Mouse (Mus musculus) T-cell, adult 2 months (primary cell): ENCODE results near the gene Tcf3.

Experiments
- DNase-seq: peaks from one replicate; pipeline ENCODE4 v3.0.0; 2022; ENCODE audit warnings: low spot score

The Tcf3 gene

DNA sequence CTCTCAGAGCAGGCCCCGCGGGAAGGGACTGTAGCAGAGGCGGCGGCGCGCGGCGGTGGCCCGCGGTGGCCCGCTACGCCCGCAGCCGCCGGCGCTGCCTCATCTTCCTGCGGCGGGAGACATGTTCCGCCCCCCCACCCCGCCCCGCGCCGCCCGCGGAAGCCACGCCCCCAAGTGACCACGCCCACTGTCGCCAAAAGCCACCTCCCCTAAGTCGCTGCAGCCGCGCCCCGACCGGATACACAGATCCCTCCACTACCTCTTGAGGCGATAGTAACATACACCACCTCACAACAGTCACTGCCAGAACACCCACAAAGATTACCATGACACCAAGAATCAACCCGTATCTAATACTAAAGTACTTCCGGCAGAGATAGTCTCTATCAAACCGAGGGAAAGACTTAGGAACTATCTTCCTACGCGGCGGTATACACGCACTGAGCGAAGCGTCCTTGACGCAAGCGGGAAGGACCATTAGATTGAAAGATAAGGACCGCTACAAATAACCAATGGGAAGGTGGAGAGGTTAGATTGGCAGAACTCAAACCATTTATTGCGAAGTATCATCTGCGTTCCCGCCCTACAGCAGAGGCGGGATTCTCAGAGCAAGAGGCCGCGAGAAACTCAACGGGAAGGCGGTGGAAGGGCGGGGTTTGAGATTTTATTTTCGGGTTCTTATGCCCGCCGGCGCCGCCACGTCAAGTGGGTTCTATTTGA lies at the start of gene Tcf3:
Tcf3 (minus strand) TSS at position 135 of the 720 bp plus-strand sequence.
- DNase-seq = peak; percentile 97

DNA sequence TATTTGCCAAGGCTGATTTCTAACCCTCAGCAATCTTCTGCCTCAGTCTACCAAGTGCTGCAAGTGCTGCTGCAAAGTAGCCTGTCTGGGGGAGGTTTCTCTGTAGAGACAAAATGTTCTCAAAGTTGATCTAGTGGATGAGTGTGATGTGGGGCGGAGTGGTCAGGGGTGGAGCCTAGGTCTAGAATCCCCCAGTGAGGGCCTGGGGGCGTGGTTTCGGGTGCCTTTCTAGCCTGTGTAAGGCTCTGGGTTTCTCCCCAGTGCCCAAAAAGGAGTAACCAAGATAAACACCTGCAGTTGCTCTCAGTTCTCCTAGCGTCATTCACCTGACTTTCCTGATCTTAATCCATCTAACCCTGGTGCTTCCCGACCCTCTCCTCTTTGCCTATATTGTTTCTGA lies 47.6 kb upstream of the Tcf3 start:
- DNase-seq = no peak

DNA sequence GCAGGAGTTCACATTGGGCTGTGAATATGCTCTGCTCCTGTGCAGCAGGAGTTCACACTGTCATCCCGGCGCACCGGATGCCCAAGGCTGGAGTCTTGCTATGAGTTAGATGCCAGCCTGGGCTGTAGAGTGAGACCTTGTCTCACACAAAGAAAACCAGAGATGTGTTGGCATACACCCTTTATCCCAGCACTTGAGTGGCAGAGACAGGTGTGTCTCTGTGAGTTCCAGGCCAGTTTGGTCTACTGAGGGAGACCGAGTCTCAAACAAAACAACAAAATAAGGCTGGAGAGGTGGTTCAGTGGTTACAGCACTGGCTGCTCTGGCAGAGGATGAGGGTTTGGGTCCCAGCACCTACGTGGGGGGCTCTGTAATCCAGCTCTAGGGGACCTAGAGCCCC lies 45.1 kb upstream of the Tcf3 start:
- DNase-seq = no peak

DNA sequence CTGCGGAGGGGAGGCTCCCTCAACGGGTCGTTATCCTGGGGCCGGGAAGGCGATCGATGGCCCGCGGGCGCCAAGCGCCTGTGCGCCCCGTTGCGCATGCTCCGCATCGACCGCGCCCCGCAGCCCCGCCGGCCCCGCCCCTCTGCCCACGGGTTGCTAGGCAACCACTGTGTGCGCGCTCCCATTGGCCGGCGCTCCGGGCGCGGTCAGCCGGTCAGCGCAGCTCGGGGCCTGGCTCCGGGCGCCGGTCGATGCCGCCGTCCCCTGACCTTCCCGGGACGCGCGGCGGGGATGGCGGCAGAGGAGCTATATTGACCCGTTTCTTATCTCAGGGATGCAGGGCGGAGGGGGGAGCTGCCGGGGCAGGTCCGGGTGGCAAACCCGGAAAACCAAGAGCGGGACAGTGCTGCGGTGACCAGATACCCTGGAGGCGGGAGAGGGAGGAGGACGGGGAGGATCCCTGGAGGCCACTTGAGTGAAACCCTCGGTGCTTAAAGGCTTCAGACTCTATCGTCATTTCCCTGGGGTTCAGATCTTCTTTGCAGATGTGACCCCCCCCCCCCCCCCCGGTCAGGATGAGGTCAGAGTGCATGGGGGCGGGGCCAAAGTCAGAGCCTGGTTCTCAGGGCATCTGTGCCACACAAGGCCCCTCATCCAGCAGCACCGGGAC lies 42.0 kb upstream of the Tcf3 start:
- peak; percentile 77 for DNase-seq

DNA sequence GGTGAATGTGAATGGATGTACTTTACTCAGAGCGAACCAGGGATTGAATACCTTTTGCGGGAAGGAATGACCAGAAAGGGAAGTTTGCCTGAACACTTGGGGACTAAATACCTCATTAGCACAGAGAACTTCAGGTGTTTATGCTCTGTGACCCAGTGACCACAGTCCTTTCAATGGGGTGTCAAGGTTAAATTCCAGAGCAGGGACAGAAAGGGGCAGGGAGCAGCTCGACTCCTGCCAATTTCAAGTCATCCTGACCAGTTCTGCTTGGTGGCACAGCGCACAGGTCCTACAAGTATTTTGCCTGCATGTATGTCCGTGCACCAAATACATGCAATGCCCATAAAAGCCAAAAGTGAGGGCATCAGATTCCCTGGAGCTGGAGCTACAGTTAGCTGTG lies 31.6 kb upstream of the Tcf3 start:
- DNase-seq = no peak

DNA sequence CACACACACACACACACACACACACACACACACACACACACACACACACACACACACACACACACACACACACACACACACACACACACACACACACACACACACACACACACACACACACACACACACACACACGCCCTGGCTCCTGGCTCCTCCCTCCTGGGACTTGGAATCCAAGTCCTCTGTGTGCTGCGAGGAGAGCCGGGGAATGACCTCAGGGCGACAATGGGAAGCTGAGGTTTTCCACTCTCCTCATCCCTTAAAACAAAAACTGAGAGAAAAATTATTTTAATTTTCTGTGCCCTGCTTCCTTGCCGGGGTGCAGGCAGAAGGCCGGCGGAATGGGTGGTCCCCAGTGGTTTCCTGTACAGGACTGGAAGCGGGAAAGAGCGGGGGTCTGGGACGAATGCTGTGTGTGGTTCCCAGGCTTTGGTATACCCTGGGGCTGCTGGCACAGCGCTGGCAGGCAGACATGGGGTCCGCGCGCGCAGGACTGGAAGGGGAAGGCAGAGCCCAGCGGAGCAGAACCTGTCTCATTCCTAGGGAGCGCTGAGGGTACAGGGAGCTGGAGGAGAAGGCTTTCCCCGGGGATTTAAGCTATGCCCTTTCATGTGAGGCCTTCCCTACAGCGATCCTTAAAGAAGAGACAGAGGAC lies 31.1 kb upstream of the Tcf3 start:
- no peak for DNase-seq

DNA sequence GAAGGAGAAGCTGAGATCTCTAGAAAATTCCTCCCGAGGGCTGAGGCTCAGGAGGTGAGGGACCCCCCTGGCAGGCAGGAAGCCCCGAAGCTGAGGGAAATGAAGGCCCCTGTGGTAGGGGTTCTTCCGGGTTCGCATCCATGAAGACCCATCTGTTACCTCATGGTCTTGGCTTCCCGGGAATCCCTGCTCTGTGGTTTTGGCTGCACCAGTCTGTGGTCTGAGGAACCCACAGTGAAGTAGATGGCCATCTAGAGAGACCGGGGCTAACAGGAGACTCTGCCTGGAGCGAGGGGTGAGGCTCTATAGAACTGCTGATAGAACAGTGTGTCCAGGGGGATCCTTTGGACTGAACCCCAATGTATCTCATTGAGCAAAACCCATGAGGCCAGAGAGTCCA lies 27.9 kb upstream of the Tcf3 start:
- DNase-seq = no peak

DNA sequence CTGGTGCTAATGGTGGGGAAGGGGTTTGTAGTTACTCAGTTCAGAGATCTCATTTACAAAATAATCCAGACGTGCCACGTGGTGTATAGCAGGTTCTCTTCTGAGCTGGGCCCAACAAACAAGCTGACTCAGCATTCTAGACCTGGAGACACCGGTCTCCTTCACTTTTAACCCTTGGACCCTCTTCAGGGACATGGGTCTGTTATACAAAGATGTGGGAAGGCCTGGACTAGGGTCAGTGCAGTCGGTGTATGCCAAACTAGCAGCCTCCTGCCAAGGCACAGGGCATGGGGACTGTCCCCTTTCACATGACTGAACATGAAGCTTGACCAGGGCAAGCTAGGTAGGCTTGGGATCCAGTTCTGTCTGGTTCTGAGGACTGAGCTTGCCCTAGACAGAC lies 26.9 kb upstream of the Tcf3 start:
- DNase-seq = no peak

DNA sequence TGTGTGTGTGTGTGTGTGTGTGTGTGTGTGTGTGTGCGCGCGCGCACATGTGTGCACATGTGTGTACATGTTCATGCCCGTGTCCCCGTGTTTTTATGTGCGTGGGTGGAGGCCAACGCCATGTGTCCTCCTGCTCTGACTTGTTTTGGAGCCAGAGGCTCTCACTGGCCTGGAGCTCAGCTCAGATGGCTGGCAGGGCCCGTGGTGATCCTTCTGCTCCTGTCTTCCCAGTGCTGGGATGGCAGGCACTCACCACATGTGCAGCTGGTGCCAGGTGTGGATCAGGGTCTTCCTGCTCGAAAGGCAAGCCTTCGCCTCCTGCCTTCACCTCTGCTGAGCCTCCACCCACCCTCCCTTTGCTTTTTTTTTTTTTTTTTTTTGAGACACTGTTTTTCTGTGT lies 26.2 kb upstream of the Tcf3 start:
- no peak for DNase-seq

DNA sequence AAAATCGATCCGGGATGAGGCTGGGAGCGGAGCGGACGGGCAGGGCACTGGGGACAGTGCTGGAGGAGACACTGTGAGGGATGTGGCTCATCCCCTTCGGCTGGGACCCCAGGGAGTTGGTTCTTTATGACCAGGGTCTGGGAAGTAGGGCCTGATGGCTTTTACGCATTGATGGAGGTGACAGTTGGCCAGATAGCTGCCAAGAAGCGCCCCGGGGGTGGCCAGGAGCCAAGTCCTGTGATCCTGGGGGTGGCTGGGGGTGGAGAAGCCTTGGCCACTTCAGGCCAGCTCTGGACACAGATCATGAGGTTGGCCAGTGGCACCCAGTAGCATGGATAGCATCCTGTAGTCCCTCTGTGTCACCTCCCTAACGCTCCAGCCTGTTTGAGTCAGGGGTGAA lies 25.8 kb upstream of the Tcf3 start:
- DNase-seq = no peak

DNA sequence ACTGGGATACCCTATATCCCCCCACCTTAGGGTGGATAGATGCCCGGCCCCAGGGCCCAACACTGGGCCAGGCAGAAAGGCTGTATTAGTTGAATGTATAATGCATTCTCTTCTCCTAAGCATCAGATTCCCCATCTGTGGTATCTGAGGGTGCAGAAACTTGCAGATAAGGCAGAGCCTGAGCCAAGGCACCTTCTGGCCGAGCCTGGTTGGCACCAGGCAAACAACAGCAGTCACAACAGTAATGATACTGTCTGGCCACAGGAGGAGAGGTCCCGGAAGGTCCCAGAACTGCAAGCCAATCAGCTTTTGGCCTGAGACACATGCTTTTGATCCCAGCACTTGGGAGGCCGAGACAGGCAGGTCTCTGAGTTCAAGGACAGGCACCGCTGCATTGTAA lies 22.2 kb upstream of the Tcf3 start:
- DNase-seq = no peak

DNA sequence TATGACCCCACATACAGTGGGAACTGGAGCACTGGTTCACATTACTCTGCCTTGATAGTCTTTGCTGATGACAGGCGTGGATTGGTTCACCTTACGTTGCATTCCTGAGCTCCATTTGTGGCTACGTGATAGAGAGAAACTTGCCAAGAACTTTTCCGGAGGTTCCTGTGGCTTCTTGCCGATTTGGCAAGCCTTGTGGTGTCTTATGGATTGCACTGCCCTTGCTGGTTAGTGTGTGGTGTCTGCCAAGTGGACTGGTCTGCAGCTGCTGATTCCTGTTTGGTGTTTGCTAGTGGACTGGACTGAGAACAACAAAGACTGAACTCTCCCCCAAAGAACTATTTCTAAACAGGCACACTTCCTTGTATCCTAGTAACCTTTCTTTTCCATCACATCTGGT lies 21.3 kb upstream of the Tcf3 start:
- DNase-seq = no peak

DNA sequence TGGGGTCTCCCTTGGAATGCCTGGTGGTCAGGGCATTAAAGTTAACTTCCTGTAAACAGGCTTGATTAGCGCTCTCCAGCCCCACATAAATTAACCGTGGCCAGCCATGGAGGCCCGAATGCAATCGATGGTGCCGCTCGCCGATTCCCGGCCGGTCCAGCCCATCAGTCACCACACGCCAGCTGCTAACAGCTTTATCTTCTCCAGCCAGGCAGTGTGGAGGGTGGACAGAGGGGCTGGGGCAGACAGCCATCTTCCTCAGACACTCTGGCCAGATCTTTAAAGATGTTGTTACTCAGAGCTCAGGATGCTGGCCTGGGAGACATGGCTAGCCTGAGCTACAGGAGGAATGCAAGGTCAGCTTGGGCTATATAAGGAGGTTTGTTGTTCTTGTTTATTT lies 20.2 kb upstream of the Tcf3 start:
- no peak for DNase-seq

DNA sequence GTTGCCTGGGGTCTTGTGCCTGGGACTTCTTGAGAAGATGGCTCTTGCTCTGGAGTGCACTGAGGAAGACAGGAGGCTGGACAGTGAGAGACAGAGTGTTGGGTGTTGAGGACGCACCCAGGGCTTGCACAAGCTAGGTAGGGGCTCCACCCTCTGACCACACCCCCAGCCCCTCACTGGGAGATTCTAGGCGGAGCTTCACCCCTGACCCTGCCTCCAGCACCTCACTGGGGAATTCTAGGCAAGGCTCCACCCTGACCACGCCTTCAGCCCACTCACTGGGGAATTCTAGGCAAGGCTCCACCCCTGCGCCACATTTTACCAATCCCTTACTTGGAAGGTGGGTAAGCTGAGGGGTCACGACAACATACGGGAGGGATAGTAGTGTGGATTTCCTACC lies 17.2 kb upstream of the Tcf3 start:
- no peak for DNase-seq

DNA sequence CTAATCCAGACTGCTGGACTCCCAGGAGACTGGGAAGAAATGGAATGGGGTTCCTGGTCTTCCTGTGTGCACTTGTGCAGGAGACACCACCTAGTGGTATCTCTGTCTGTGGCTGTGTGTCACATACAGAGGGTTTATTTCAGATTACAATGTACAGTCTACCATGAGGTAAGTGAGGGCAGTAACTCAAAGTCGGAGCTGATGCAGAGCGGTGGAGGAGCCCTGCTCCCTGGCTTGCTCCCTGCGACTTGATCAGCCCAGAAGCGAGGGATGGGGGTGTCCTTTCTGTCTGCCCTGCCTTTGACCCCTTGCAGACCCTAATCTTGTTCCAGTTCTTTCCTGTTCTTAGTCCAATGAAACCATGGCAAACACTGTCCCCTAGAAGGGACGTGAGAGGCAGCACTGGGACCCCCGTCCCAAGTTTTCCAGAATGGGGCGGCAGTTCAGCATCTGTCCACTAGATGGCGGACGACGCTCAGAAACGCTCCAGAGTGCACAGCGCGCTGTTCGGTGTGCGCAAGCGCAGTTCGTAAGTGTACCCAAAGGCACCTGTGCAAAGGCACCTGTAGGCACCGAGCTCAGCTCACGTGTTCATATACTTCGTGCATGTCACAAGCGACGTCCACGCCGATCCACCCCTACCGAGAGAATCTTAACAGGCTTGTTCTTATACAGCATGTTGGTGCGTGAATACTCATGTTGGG lies 12.6 kb upstream of the Tcf3 start:
- DNase-seq = peak; percentile 83

DNA sequence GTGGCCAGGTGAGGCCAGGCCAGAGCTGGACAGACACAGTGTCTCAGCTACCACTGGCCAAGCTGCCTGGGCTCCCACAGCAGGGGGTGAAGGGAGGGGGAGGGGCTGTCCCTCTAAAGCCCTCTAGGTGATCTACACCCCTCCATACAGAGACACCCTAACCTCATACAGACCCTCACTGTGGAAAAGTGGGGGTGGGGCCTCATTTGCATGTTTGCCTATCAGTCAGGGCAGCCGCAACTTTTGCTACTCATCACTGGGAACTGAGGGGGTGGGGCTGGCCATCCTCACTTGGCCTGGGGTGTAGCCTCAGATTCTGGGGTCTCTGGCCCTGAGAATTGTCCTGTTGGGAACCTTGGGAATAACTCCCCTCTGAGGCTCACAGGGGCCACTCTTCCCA lies 11.6 kb upstream of the Tcf3 start:
- no peak for DNase-seq

DNA sequence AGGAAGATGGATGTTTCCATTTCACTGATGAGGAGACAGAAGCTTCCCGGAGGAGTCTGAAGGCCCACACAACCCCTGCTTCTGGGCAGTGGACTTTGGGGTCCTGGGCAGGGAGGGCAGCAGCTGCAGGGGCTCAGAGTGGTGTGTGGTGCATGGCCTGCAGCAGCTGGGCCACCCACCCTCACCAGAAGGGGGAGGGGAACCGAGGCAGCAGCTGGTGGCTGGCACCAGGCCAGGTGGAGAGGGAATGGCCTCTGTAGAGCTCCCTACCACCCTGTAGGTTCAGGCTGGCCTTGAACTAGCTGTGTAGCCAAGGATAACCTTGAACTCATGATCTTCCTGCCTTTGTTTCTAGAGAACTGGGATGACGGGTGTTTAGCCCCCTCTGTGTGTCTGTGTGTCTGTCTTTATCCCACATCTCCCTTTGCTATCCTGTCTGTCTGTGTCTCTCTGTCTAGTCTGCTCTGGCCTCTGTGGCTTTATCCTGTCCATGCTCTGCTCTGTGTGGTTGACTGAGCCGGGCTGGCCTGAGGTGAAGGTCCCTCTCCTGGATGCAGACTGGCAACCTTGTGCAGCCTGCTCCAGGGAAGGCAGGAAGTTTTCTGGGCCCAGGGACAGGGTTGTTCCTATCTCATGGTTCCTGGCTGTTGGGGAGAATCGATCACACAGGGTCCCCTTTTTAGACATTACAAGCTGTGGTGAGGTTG lies 11.0 kb upstream of the Tcf3 start:
- DNase-seq = no peak

DNA sequence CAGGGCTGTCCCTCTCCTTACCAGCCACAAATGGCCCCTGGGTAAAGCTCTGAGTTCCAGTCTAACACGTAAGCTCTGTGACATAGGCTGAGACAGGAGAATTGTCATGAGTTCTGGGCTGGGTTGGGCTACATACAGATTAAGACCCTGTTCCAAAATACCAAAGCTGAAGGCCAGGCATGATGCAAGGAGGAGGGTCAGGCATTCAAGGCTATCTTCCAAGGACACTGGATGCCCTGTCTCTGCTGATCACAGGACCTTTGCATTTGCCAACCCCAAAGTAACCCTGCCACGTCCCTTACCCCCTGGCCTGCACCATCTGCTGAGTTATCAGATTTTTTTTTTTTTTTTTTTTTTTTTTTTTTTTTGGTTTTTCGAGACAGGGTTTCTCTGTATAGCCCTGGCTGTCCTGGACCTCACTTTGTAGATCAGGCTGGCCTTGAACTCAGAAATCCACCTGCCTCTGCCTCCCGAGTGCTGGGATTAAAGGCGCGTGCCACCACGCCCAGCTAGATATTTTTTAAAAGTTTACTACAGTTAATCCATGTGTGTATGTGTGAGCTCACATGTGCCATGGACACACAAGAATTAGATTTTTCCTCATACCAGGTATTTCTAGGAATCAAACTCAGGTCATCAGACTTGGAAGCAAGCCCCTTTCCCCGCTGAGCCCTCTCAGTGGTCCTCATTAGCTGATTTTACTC lies 10.3 kb upstream of the Tcf3 start:
- DNase-seq = no peak

DNA sequence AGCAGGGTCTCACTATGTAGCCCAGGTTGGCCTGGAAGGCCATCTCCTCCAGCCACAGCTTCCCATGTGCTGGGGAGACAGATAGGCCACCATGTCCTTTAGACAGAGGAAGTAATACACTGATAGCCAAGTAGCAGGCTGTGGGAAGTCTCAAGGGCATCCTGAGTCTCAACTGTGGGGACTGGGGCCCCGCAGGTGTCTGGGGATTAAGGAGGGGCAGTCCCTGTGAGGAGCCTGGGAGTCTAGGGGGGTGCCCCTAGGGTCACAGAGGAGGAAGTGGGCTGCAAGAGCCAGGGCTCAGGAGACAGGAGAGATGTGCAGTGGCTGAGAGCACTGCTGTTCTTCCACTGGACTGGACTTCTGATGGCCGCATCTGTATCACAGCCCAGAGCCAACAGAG lies 9.5 kb upstream of the Tcf3 start:
- no peak for DNase-seq

DNA sequence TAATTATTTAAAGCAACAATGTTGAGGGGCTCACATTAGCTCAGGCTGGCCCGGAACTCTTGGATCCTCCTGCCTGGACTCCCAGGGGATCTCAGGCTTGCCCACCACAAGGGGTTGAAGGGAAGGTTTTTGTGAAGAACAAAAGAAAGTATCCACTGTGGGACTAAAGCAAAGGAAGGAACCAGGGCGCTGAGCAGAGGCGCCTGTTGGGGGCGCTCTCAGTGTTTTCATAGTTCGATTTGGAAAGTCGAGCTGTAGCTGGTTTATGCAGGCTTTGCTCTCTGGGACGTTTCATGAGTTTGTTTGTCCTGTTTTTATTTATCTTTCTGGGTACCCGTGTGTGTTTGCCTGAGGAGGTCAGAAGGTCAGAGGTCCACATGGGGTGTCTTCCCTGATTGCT lies 8.2 kb upstream of the Tcf3 start:
- DNase-seq = no peak

DNA sequence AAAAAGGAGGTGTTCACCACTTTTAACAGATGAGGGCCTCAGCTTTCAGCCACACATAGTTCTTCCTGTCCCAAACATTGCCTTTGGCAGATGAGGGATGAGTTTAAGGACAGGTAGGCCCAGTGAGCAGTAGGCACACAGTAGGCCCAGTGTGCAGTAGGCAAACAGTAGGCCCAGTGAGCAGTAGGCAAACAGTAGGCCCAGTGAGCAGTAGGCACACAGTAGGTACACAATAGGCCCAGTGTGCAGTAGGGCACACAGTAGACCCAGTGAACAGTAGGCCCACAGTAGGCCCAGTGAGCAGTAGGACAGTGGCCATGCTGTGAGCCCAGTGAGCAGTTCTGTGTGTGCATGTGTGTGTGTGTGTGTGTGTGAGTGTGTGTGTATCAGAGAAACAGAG lies 6.6 kb upstream of the Tcf3 start:
- DNase-seq = no peak

DNA sequence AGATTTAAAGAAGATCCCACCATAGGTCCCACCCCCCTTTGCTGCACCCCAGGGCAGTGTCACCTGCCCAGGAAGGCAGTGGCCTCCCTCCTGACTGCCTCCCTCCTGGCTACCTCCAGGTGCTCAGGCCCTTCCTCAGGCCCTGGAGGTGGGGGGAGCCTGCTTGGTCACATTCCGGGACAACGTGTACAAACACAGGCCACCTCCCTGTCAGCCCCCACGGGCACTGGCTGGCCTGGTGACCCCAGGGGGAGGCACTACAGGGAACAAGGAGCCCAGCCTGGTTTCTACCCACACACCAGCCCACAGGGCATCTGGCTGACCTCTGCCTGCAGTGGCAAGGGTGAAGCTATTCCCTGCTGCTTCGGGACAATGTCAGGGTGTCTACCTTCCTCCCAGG lies 4.5 kb upstream of the Tcf3 start:
- DNase-seq = no peak
